Mouse (Mus musculus) E14TG2a.4 (cell line): ENCODE results near the gene Il17re.

Source experiments
- H3K27me3 ChIP-seq: 2 replicates; pipeline ENCODE4 v1.6.1; 2014; ENCODE audit warnings: low read length, control low read depth; ENCODE audit not compliant: insufficient read depth
- H3K36me3 ChIP-seq: 2 replicates; pipeline ENCODE4 v1.6.1; 2014; ENCODE audit warnings: low read length, control low read depth; ENCODE audit not compliant: insufficient read depth
- H3K4me1 ChIP-seq: replicated peaks from 2 replicates; pipeline ENCODE4 v1.6.1; 2014; ENCODE audit warnings: low read depth, low read length, control low read depth
- H3K4me3 ChIP-seq: replicated peaks from 2 replicates; pipeline ENCODE4 v1.5.1; 2014; ENCODE audit warnings: mild to moderate bottlenecking, low read length
- H3K9me3 ChIP-seq: 2 replicates; pipeline ENCODE4 v1.6.1; 2014; ENCODE audit warnings: low read length, control low read depth
- CTCF ChIP-seq: conservative IDR thresholded peaks from 2 replicates; pipeline ENCODE4 v1.5.1; 2014; ENCODE audit warnings: low read length
- NANOG ChIP-seq: IDR thresholded peaks from 2 replicates; pipeline ENCODE4 v1.6.1; 2014; ENCODE audit warnings: borderline replicate concordance, low read length, mixed read lengths
- POU5F1 ChIP-seq: IDR thresholded peaks from 2 replicates; pipeline ENCODE4 v1.6.1; 2014; ENCODE audit warnings: low read length, borderline replicate concordance

Gene Il17re

GRCm38 (mm10) chr6:113483729-113484128 is 25.4 kb downstream of the Il17re start:
- Histone ChIP-seq H3K36me3 (peaks cover 18% of the 10 kb centered on the region), H3K9me3 (peaks cover 10% of the 10 kb centered on the region; the same call in 1 of the 2 replicates), H3K4me1 (peaks cover 84% of the 10 kb centered on the region), H3K4me3 (peak overlapping the region; percentile 89), H3K27me3 (peaks cover 32% of the 10 kb centered on the region)
- TF ChIP-seq NANOG (no peak), CTCF (no peak), POU5F1 (no peak)

- TF ChIP-seq NANOG (no peak), CTCF (no peak), POU5F1 (no peak)
- H3K9me3 ChIP-seq: peaks cover 10% of the 10 kb centered on the region; the same call in 1 of the 2 replicates
- H3K27me3 ChIP-seq: peaks cover 3% of the 10 kb centered on the region; the same call in 1 of the 2 replicates
- H3K36me3 ChIP-seq: peaks cover 38% of the 10 kb centered on the region
- H3K4me1 ChIP-seq: peaks cover 81% of the 10 kb centered on the region
- H3K4me3 ChIP-seq: peak overlapping the region; percentile 52
These were observed 28.9 kb downstream of the Il17re start for GRCm38 (mm10) chr6:113487125-113487576.

- H3K9me3 ChIP-seq: 0 out of 2 replicates have a peak, but pooled peaks cover 5% of the 10 kb centered on the region
- TF ChIP-seq CTCF (no peak), POU5F1 (no peak)
- H3K27me3 ChIP-seq: no peaks in the 10 kb centered on the region
- peaks cover 92% of the 10 kb centered on the region for H3K4me1 ChIP-seq
- peaks cover 45% of the 10 kb centered on the region for H3K36me3 ChIP-seq
- H3K4me3 ChIP-seq: peak overlapping the region; percentile 41
These were observed 31.1 kb downstream of the Il17re start for GRCm38 (mm10) chr6:113489410-113489809.

- peaks cover 83% of the 10 kb centered on the region for H3K4me1 ChIP-seq
- TF ChIP-seq NANOG: no peak
- no peak for TF ChIP-seq CTCF
- TF ChIP-seq POU5F1: no peak
- peak overlapping the region; percentile 81 for H3K4me3 ChIP-seq
- H3K27me3 ChIP-seq: peaks cover 23% of the 10 kb centered on the region
- peaks cover 40% of the 10 kb centered on the region for H3K36me3 ChIP-seq
- H3K9me3 ChIP-seq: no peaks in the 10 kb centered on the region
These were observed 34.0 kb downstream of the Il17re start for GRCm38 (mm10) chr6:113492101-113492864.

- TF ChIP-seq CTCF (peak; percentile 12; the same call in 1 of the 2 replicates), NANOG (no peak), POU5F1 (no peak)
These were observed 36.0 kb downstream of the Il17re start for GRCm38 (mm10) chr6:113494258-113494788.

GRCm38 (mm10) chr6:113495071-113495675 is 36.9 kb downstream of the Il17re start:
- no peaks in the 10 kb centered on the region for H3K9me3 ChIP-seq
- peaks cover 61% of the 10 kb centered on the region for H3K4me1 ChIP-seq
- peaks cover 33% of the 10 kb centered on the region for H3K27me3 ChIP-seq
- no peak for TF ChIP-seq CTCF
- no peak; the same call in 1 of the 2 replicates for TF ChIP-seq POU5F1
- TF ChIP-seq NANOG: no peak
- H3K36me3 ChIP-seq: peaks cover 27% of the 10 kb centered on the region
- H3K4me3 ChIP-seq: peak overlapping the region; percentile 81

More at GRCm38 (mm10) chr6:113494258-113494788, 36.0 kb downstream of the Il17re start:
- H3K9me3 ChIP-seq: no peaks in the 10 kb centered on the region
- peaks cover 36% of the 10 kb centered on the region for H3K36me3 ChIP-seq
- H3K4me3 ChIP-seq: peak overlapping the region; percentile 81
- peaks cover 28% of the 10 kb centered on the region for H3K27me3 ChIP-seq
- peaks cover 70% of the 10 kb centered on the region for H3K4me1 ChIP-seq

- H3K36me3 ChIP-seq: peaks cover 10% of the 10 kb centered on the region
- no peak overlapping the region for H3K4me3 ChIP-seq
- TF ChIP-seq CTCF: no peak
- TF ChIP-seq POU5F1: no peak
- no peak for TF ChIP-seq NANOG
- no peaks in the 10 kb centered on the region for H3K9me3 ChIP-seq
- peaks cover 59% of the 10 kb centered on the region for H3K4me1 ChIP-seq
- peaks cover 49% of the 10 kb centered on the region for H3K27me3 ChIP-seq
These were observed 41.1 kb downstream of the Il17re start for GRCm38 (mm10) chr6:113499346-113499745.

GRCm38 (mm10) chr6:113501388-113502084 is 43.3 kb downstream of the Il17re start, which contains the start of gene Prrt3:
Gene Prrt3 (minus strand): TSS chr6:113501931.
- Histone ChIP-seq H3K4me1 (peaks cover 62% of the 10 kb centered on the region), H3K9me3 (no peaks in the 10 kb centered on the region), H3K27me3 (peaks cover 33% of the 10 kb centered on the region), H3K4me3 (peak within 1 kb of the TSS; percentile 83), H3K36me3 (peaks cover 10% of the 10 kb centered on the region)
- TF ChIP-seq NANOG: no peak
- TF ChIP-seq POU5F1: no peak
